Mouse (Mus musculus) midbrain, embryonic 10.5 days (tissue): ENCODE data around the gene Sec61a2. TPM values are rescaled to one million over a fixed set of nuclear protein-coding genes. Genes with fewer than 3 reads are reported as not detected.

Experiments used
- polyA plus RNA-seq: library from polyadenylated mRNA; unstranded; fragments of >200 nt; fragmentation: Nextera tagmentation; extraction: Ambion mirVana; gene quantifications from 2 replicates; pipeline ENCODE4 v1.2.1, GENCODE M21; 2016

Gene Sec61a2
- polyA plus RNA-seq, 1 experiment from 2014 or later: 91.6 TPM

Other genes with a start within 250 kb of the Sec61a2 start
- gene Camk1d, start 180.9 kb downstream of the Sec61a2 start, polyA plus RNA-seq: 1.4 and 1.5 TPM in 2 replicates
- gene Nudt5, start 50.4 kb downstream of the Sec61a2 start, polyA plus RNA-seq: 99.1 and 123 TPM in 2 replicates
- 418 and 428 TPM in 2 replicates for gene Cdc123, start 50.3 kb downstream of the Sec61a2 start, polyA plus RNA-seq
- 2.2 and 2.3 TPM in 2 replicates for gene Gm13199, start 32.5 kb downstream of the Sec61a2 start, polyA plus RNA-seq
- gene Dhtkd1, start 47.4 kb upstream of the Sec61a2 start, polyA plus RNA-seq: 5.3 and 5.6 TPM in 2 replicates
- 10.3 TPM in 2 replicates for gene Upf2, start 56.0 kb upstream of the Sec61a2 start, polyA plus RNA-seq
- 3.2 and 3.3 TPM in 2 replicates for gene Proser2, start 234.8 kb upstream of the Sec61a2 start, polyA plus RNA-seq